Mouse (Mus musculus) left cerebral cortex, adult 2 months (tissue): ENCODE results near the gene Gm13030. TPM values are rescaled to one million over a fixed set of nuclear protein-coding genes. Genes with fewer than 3 reads are reported as not detected.
"Not testable (repeated sequence)": the region's sequence is repeated elsewhere in the genome, so short reads cannot be mapped to it uniquely, and the experiment has no call there.

ENCODE experiments used
- DNase-seq, 2 experiments: peaks; one replicate each; pipeline ENCODE4 v3.0.0; 2021 to 2022; ENCODE audit warnings: low spot score in 2 of 2, mixed read lengths in 1 of 2; ENCODE audit errors: extremely low spot score in 1 of 2
- H3K27ac ChIP-seq: fragments of 200-600 bp; 2 replicates; pipeline ENCODE4 v1.8.1; 2022
- H3K4me3 ChIP-seq: fragments of 200-600 bp; 2 replicates; pipeline ENCODE4 v1.8.1; 2022
- CTCF ChIP-seq: fragments of 200-600 bp; IDR thresholded peaks from 2 replicates; pipeline ENCODE4 v1.8.1; 2022; ENCODE audit warnings: antibody characterized with exemption, mild to moderate bottlenecking, moderate library complexity
- intact Hi-C: fragments of 180-260 bp; cut with DNase I; formaldehyde crosslinking; loops from one replicate; pipeline ENCODE4 v1.15.1; 2025
- long read RNA-seq, 2 experiments: library from polyadenylated mRNA; stranded (forward); transcript quantifications; one replicate each; pipeline ENCODE4 v2.0.0; 2021; ENCODE audit warnings: borderline mapping rate in 2 of 2
- total RNA-seq, 2 experiments: library from RNA; stranded (reverse); gene quantifications; 2 replicates each; pipeline ENCODE4 v1.2.3; 2021

Gm13030 gene
- not detected for total RNA-seq
- long read RNA-seq, experiment 1: 0 reads
- long read RNA-seq, experiment 2: 0 reads

DNA sequence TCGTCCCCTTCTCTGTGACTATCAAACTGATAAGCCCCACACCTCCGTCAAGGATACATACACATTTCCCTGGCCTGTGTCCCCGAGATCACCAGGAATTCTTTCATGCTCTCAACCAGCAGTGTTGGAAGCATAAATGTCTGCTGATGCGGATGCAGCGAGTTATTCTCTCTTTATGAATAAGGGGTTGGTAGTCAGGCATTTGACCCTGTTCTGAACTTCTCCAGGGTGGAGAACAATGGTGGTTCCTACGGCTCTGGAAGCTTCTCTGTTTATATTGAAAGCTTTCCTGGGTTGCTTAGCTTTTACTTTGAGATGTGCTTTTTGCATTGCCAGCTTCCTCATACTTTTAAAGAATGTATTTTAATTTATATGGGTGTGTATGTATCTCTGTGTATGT, at the start of gene Gm13030:
Gene Gm13030, minus strand, starts transcription at position 101 of the 400 bp plus-strand sequence.
- TF ChIP-seq CTCF: no peak
- intact Hi-C loops: no loop called here
- no peak within 1 kb of the TSS for H3K27ac ChIP-seq
- no peak within 1 kb of the TSS for H3K4me3 ChIP-seq
- no peak for DNase-seq

DNA sequence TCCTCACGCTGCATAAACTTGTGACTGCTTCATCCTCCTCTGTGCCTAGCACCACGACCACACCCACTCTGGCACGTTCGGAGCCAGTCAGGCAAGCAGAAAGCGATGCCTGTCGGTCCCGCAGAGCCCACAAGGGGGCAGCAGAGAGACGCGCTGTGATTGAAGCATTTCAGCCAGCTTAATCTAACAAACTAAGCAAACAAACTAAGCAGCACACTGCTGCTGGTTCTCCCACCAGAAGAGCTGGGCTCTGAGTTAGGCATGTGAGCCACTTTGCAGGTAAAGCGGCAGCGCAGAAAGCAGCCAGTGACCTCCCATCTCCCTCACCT, 48.3 kb upstream of the Gm13030 start:
- intact Hi-C loops: loop anchor here (1.0 to 10.0 kb wide), 4 partner anchors 21 to 413 kb away; partner anchors contain the start of gene Htr6
- Histone ChIP-seq H3K27ac (no peak overlapping the region), H3K4me3 (no peak overlapping the region)
- peak; percentile 93 to 99 for DNase-seq
- no peak; the same call in none of the 2 replicates for TF ChIP-seq CTCF

DNA sequence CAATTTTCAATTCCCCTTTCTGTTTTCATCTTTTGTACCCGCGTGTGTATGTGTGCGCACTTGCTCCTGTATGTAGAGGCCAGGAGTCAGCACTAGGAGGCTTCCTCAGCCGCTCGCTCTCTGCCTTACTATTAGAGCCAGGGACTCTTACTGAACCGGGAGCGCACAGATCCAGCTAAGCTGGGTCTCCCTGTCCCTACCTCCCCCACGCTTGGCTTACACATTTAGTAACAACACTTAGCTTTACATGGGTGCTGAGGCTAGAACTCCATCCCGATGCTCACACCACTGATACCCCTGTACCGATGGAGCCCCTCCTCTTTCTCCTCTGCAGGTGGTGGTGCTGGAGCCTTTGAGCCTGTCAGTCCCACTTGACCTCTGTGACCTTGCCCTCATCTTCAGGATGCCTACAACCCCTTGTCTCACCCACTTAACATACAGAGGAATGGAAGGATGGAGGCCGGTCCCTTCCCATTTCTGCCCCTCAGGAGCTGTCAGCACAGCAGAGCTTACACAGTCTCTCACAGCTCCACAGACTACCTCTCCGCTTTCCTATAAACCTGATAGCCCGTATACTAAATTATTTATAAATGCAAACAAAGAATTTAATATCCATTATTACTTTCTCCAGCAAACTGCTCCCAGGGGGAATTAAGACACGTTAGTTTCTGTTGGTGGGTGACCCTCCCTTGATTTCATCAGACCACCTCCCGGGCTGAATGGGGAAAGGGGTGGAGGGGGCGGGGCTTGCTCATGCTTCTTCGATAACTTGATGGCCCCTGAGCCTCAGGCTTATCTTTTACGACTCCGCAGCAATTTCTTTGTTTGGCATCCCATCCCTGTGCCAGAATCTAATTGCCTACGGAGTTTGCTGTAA, 47.7 kb upstream of the Gm13030 start:
- intact Hi-C loops: loop anchor here (1.0 to 10.0 kb wide), 4 partner anchors 21 to 413 kb away; partner anchors contain the start of gene Htr6
- H3K27ac ChIP-seq: no peak overlapping the region
- no peak for TF ChIP-seq CTCF
- no peak for DNase-seq
- no peak overlapping the region for H3K4me3 ChIP-seq

DNA sequence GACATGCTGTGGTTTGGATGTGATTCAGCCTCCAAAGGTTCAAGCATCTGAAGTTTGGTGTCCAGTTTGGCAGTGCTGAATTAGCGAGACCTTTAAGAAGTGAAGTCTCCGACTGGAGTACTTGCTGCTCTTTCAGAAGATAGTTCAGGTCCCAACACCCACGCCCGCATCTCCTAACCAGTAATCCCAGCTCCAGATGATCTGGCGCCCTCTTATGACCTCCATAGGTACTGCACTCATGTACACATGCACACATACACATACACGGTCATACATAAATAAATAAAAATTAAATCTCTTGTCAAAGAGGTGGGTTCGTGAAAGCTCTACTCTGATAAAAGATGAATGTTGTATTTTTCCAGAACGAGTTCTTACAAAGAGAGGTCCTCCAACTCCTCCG, 43.5 kb upstream of the Gm13030 start:
- no peak for DNase-seq
- Histone ChIP-seq H3K27ac (no peak overlapping the region), H3K4me3 (no peak overlapping the region)
- intact Hi-C loops: loop anchor here (10.0 kb wide), 1 partner anchor 368 kb away; no protein-coding TSS in a partner anchor
- TF ChIP-seq CTCF: peak; percentile 32

DNA sequence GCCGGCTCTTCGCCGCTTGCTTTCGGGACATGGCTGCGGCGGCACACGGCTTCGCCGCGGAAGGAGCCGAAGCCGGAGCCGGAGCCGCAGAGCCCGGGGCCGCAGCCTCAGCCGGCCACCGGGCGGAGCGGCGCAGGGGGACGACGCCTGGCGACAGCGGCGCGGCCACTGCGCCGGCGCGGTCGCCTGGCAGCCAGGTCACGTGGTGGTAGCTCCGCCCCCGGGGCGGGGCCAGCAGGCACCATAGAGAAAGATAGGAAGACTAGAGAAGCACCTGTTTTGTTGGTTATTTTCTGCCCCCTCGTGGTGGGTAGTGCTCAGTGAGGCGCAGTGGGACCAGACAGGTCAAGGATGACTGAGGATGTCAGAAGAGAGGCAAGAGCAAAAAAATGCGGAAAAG, 40.0 kb upstream of the Gm13030 start, which contains the start of gene Otud3:
Gene Otud3, minus strand, starts transcription at position 149 of the 400 bp plus-strand sequence.
- TF ChIP-seq CTCF: peak; percentile 76
- Histone ChIP-seq H3K27ac (peak within 1 kb of the TSS; percentile 76), H3K4me3 (peak within 1 kb of the TSS; percentile 90)

DNA sequence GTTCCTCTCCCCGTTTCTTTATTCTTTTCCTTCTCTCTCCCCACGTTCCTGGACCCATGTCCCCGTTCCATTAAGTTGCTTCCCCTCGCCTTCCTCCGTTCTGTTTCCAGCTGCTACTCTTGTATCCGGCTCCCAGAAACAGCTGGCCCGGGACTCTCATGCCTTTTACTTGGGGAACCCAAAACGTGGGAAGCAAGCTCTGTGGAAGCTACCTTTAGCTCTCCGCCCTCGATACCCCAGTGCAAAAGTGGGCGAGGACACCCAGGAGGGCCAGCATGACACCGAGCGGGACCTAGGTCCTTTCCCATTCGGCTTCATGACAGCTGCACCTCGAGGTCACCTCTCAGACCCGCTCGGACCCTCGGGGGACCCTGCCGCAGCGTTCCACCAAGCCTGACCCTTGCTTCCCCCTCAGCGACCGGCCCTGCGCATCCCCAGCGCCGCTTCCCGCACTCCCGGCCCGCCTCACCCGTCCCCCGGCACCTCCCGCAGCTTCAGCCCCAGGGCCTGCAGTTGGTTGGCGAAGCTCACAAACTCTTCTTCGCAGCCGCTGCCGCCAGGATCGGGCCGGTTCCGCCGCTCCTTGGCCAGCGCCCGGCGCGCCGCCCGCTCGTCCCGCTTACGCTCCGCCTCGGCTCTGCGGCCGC, 39.5 kb upstream of the Gm13030 start:
- intact Hi-C loops: loop anchor here (10.0 kb wide), 1 partner anchor 372 kb away; no protein-coding TSS in a partner anchor
- DNase-seq: peak in 1 of 2 experiments; percentile 23
- H3K27ac ChIP-seq: peak overlapping the region; percentile 76
- peak overlapping the region; percentile 90 for H3K4me3 ChIP-seq
- no peak for TF ChIP-seq CTCF

More for the DNA sequence above, 40.0 kb upstream of the Gm13030 start, which contains the start of gene Otud3:
- intact Hi-C loops: loop anchor here (10.0 kb wide), 1 partner anchor 371 kb away; no protein-coding TSS in a partner anchor
- DNase-seq: peak; percentile 93 to 95

DNA sequence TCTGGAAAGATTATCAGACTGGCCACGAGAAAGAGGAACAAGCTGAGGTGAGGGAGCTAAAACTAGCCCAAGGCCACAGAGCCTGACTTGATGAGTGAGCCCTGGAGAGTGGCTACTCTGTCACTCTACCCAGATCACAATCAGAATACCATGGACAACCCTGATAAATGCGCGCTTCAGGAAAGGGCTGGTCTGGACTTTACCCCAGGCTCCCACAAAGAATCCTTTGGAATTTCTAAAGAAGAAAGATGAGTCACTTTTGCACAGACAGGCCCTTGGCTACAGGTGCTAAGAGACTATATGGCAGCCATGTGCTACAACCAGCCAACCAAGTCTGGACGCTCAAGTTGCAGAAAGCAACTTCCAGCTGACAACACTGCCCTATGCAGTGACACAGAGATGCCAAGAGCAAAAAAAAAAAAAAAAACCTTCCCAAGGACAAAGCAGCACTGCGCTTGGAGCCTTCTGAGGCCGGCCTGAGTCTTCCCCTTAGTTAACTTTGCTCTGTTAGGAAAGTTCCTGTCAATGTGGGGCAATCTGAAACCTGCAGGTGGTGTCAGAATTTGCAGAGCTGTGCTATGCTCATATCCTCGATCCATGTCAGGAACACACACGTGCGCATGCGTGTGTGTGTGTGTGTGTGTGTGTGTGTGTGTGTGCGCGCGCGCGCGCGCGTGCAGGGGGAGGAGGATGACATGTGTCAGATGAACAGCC, 32.0 kb upstream of the Gm13030 start:
- intact Hi-C loops: no loop called here
- no peak for TF ChIP-seq CTCF
- no peak for DNase-seq
- Histone ChIP-seq H3K4me3 (no peak overlapping the region), H3K27ac (no peak overlapping the region)

DNA sequence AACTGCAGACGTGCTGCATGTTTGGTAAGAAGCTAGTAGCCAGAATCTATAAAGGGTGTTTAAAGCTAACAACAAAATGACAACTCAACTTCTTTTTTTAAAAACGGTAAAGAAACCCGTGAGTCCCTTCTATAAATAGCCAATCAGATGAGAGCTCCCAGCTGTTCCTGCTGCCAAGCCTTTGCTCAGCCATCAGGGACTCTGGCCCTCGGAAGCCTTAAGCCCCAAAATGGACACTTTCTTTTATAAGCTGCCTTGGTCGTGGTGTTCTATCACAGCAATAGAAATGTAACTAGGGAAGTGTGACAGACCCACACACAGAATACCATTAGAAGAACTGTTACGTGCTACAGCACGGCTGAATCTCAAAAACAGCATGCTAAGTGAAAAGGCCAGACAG, 25.6 kb upstream of the Gm13030 start:
- Histone ChIP-seq H3K27ac (peak overlapping the region; percentile 69), H3K4me3 (no peak overlapping the region)
- TF ChIP-seq CTCF: no peak
- no peak for DNase-seq
- intact Hi-C loops: no loop called here

DNA sequence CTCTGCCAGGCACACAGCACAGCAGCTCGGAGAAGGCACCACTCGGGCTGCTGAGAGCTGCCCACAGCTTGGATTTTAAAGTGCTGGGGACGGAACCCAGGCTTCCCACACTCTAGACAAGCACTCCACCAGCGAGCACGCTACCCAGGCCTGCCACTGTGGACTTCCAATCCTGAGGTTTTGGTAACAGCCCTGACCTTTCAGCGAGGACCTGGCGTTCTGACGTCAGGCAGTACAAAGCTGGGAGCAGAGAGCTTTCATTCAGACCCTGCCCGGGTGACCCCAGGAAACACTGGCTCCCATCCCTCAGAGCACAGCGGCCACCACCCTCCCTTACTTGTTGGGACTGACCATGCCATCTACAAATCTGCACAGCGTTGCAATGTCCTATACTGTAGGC, 20.0 kb upstream of the Gm13030 start:
- H3K27ac ChIP-seq, DNase-seq, intact Hi-C loops, H3K4me3 ChIP-seq: not testable (repeated sequence)

DNA sequence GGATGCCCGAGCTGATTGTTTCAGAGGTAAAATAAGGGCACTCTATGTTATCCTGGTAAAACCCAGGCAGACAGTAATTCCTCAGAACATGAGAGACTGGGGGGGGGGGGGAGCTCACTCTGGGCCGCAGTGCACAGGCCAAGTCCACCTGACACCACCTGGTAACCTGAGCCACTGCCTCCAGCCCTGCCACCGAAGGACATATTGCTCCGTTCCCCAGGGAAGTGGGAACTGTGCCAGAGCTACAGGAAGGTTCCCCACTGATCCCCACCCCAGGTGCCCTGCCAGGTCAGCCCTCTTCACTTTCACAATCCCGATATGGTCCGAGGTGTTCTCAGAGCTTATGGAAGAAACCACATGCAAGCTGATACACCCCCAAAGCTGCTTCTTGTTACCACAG, 18.9 kb upstream of the Gm13030 start:
- Histone ChIP-seq H3K27ac (no peak overlapping the region), H3K4me3 (no peak overlapping the region)
- TF ChIP-seq CTCF: no peak
- intact Hi-C loops: no loop called here
- DNase-seq: no peak

DNA sequence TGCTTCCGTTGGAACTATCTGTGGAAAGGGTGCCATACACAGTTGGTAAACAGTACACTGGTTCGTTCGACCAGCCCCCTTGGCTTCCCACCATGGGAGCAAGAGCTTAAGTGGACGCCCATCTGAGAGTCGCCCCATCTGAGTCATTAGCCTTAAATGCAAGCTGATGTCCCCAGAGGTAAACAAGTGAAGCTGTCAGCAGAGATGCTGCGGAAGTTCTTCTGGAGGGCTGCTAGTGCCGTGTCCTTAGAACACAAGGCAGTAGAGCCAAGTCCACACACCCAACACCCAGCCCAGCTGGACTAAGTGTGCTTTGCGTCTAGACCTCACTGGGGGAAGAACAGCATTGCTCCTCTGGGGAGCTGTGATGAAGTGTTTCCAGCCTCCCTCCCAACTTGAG, 15.9 kb upstream of the Gm13030 start:
- no peak for DNase-seq
- intact Hi-C loops: no loop called here
- H3K27ac ChIP-seq: no peak overlapping the region
- H3K4me3 ChIP-seq: no peak overlapping the region
- TF ChIP-seq CTCF: no peak
